Mouse (Mus musculus) embryonic facial prominence, embryonic 12.5 days (tissue): ENCODE results near the gene Rnh1. TPM values are rescaled to one million over a fixed set of nuclear protein-coding genes. Genes with fewer than 3 reads are reported as not detected.

Experiments
- ATAC-seq: fragments of 200-750 bp; cut with Nextera tagmentation; 2 replicates; pipeline ENCODE4 v1.8.0; 2017; ENCODE audit not compliant: insufficient number of reproducible peaks, insufficient read depth, low FRiP score, low TSS enrichment
- H3K27ac ChIP-seq: fragments of 300-500 bp; sonication (generic); 2 replicates; pipeline ENCODE4 v1.5.1; 2016; ENCODE audit warnings: mild to moderate bottlenecking
- H3K27me3 ChIP-seq: fragments of 300-500 bp; sonication (generic); 2 replicates; pipeline ENCODE4 v1.6.1; 2016; ENCODE audit warnings: mild to moderate bottlenecking, moderate library complexity
- H3K36me3 ChIP-seq: fragments of 300-500 bp; sonication (generic); 2 replicates; pipeline ENCODE4 v1.6.1; 2016; ENCODE audit warnings: mild to moderate bottlenecking
- H3K4me1 ChIP-seq: fragments of 300-500 bp; sonication (generic); 2 replicates; pipeline ENCODE4 v1.6.1; 2016
- H3K4me2 ChIP-seq: fragments of 300-500 bp; sonication (generic); replicated peaks from 2 replicates; pipeline ENCODE4 v1.6.1; 2016; ENCODE audit warnings: mild to moderate bottlenecking, moderate library complexity
- H3K4me3 ChIP-seq: fragments of 300-500 bp; sonication (generic); 2 replicates; pipeline ENCODE4 v1.5.1; 2016; ENCODE audit warnings: mild to moderate bottlenecking
- H3K9ac ChIP-seq: fragments of 300-500 bp; sonication (generic); 2 replicates; pipeline ENCODE4 v1.6.1; 2016; ENCODE audit warnings: mild to moderate bottlenecking, moderate library complexity
- H3K9me3 ChIP-seq: fragments of 300-500 bp; sonication (generic); 2 replicates; pipeline ENCODE4 v1.6.1; 2016; ENCODE audit warnings: mild to moderate bottlenecking, moderate library complexity
- WGBS: fragments of 180-500 bp; shearing (Covaris S2); methylation state at CpG from one replicate; pipeline ENCODE4 v1.1.7; 2016; 5-methylcytosine and 5-hydroxymethylcytosine counted together
- polyA plus RNA-seq: library from polyadenylated mRNA; unstranded; fragments of >200 nt; fragmentation: Nextera tagmentation; extraction: Ambion mirVana; gene quantifications from 2 replicates; pipeline ENCODE4 v1.2.1, GENCODE M21; 2016

Gene Rnh1
- polyA plus RNA-seq, 1 experiment from 2014 or later = 87.9 TPM

DNA sequence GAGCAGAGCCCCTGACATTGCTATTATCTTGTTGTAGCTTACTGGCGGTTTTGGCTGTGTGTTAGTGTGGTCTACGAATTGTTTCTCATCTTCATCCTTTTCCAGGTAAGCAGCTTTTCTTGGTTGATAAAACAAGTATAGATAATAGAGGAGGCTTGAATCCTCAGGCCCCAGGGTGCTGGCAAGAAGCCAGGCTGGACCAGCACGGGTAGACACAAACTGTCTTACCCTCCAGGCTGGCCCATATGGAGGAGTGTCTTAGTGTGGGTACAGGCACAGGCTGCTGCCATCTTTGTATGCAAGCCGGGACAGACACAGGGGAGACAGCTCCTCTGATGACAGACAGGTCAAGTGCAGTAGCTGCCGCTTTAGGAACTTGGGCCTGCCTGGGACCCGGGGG, 25.6 kb downstream of the Rnh1 start:
- Histone ChIP-seq H3K4me2 (no peak overlapping the region), H3K36me3 (peaks cover 52% of the 10 kb centered on the region), H3K4me1 (no peaks in the 10 kb centered on the region), H3K4me3 (no peak overlapping the region), H3K27ac (no peak overlapping the region), H3K27me3 (no peaks in the 10 kb centered on the region), H3K9me3 (no peaks in the 10 kb centered on the region), H3K9ac (no peak overlapping the region)
- ATAC-seq = no peak
- 85% methylated on average over 6 of the region's 6 CpGs for WGBS

DNA sequence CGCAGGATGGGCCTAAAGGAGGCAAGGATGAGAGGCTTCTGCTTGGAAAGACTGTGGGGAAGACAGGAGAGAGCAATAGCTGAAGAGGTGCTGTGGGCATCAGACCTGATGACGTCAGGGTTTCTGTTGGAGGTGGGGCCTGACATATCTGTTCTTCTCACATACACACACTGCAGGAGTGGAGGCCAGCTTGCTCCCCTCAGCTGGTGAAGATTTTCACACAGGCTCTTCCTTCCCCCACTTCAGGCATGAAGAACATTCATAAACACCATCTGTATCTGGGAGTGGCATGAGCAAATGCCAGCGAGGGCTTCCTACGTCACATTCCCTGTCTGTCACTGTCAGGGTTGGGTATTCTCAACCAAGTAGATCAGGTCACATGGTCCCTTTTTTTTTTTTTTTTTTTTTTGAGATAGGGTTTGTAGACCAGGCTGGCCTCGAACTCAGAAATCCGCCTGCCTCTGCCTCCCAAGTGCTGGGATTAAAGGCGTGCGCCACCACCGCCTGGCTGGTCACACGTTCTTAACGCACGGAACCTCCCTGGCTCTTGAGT, 26.5 kb downstream of the Rnh1 start:
- no peak for ATAC-seq
- H3K4me1 ChIP-seq = no peaks in the 10 kb centered on the region
- 92% methylated on average over 12 of the region's 12 CpGs for WGBS
- H3K4me3 ChIP-seq = no peak overlapping the region
- peaks cover 42% of the 10 kb centered on the region for H3K36me3 ChIP-seq
- H3K9ac ChIP-seq = no peak overlapping the region
- no peaks in the 10 kb centered on the region for H3K9me3 ChIP-seq
- no peaks in the 10 kb centered on the region for H3K27me3 ChIP-seq
- H3K27ac ChIP-seq = no peak overlapping the region
- H3K4me2 ChIP-seq = no peak overlapping the region

DNA sequence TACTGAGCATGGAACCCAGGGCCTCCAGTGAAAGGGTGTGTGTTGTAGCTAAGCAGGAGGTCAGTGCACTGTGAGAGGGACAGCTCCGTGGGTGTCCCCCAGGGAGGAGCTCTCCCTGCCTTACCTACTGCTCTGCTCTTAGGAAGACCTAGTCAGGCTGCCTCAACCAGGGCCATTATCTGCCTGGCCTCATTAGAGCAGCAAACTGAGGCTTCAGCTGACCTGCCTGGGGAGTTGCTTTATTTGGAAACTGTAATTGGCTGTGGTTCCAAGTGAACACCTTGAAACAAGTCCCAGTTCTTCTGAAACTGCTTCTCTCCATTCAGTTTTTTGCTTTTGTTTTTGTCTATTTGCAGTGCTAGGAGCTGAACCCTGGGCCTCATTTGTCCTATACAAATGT, 27.3 kb downstream of the Rnh1 start:
- no peaks in the 10 kb centered on the region for H3K9me3 ChIP-seq
- ATAC-seq = no peak
- H3K4me3 ChIP-seq = no peak overlapping the region
- H3K36me3 ChIP-seq = peaks cover 38% of the 10 kb centered on the region
- no peaks in the 10 kb centered on the region for H3K4me1 ChIP-seq
- 76% methylated on average over 1 of the region's 1 CpGs for WGBS
- no peak overlapping the region for H3K27ac ChIP-seq
- no peaks in the 10 kb centered on the region for H3K27me3 ChIP-seq
- no peak overlapping the region for H3K4me2 ChIP-seq
- H3K9ac ChIP-seq = no peak overlapping the region

DNA sequence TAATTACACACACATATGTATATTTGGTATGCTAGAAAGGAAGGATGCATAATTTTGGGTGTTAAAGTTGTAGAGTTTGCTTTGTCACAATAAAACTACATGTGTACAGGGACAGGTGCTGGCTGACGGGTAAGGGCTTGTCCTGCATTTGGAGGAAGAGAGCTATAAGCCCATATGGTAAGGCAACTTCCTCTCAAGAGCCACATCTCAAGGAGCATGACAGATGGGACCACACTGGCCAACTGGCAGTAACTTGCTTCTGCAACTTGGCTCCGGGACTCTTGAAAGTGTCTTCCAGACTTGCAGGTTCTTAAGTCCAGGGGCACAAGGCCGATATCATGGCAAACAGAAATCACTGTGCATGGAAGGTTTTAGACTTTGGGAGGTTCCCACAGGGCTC, 28.0 kb downstream of the Rnh1 start:
- WGBS = 95% methylated on average over 3 of the region's 3 CpGs
- no peak for ATAC-seq
- Histone ChIP-seq H3K4me3 (no peak overlapping the region), H3K9ac (no peak overlapping the region), H3K4me2 (no peak overlapping the region), H3K9me3 (no peaks in the 10 kb centered on the region), H3K36me3 (peaks cover 39% of the 10 kb centered on the region), H3K4me1 (no peaks in the 10 kb centered on the region), H3K27me3 (no peaks in the 10 kb centered on the region), H3K27ac (no peak overlapping the region)

DNA sequence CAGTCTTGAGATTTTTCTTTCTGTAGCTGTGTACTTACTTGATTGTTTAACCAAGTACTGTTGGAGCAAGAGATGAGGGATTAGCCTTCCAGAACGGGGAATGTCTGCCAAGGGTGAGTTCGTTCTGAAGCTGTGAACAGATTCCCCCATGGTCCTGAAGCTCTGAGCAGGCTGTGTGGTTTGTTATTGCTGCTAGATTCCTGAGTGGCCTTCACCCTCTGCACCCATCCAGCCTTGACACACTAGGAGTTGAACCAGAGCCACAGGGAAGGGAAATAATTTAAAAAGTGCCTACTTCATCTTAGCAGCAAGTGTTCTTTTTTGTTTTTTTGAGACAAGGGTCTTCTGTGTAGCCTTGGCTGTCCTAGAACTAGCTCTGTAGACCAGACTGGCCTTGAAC, 28.8 kb downstream of the Rnh1 start:
- H3K27ac ChIP-seq = no peak overlapping the region
- H3K9me3 ChIP-seq = no peaks in the 10 kb centered on the region
- no peak overlapping the region for H3K4me3 ChIP-seq
- 81% methylated on average over 2 of the region's 2 CpGs for WGBS
- H3K4me2 ChIP-seq = no peak overlapping the region
- ATAC-seq = no peak
- no peak overlapping the region for H3K9ac ChIP-seq
- no peaks in the 10 kb centered on the region for H3K4me1 ChIP-seq
- H3K36me3 ChIP-seq = peaks cover 43% of the 10 kb centered on the region
- no peaks in the 10 kb centered on the region for H3K27me3 ChIP-seq

DNA sequence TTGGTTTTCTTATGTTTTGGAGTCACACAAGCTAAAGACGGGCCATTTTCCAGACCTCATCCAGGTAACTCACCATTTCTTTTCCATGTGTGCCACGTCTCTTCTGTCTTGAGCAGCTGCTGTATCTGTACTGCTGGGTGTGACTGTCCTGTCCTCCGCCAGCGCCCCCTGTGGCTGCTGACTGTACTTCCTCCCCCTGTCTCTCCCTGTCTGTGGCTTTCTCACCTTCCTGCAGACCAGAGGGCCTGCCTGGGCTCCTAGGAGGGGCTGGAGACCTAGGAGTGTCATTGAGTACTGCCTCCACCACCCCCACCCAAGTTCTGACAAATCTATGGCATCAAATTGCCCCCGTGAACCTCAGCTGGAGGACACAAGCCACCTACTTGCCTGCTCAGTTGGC, 29.5 kb downstream of the Rnh1 start:
- 62% methylated on average over 5 of the region's 5 CpGs for WGBS
- Histone ChIP-seq H3K4me2 (no peak overlapping the region), H3K9me3 (no peaks in the 10 kb centered on the region), H3K4me3 (no peak overlapping the region), H3K4me1 (no peaks in the 10 kb centered on the region), H3K27ac (no peak overlapping the region), H3K9ac (no peak overlapping the region), H3K36me3 (peaks cover 51% of the 10 kb centered on the region), H3K27me3 (no peaks in the 10 kb centered on the region)
- ATAC-seq = no peak

DNA sequence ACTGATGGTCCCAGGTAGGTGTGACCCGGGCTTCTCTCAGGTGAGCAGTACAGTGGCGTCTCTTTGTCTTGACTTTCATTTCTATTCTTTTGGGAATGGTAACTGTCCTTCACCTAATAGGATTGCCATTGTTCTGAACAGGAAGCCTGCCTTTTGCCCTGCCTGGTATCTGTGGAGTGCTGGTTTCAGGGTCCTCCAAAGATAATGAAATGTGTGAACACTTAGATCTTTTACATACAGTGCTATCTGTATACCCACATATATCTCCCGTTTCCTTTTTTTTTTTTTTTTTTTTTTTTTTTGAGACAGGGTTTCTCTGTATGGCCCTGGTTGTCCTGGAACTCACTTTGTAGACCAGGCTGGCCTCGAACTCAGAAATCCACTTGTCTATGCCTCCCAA, 31.3 kb downstream of the Rnh1 start:
- Histone ChIP-seq H3K27me3 (no peaks in the 10 kb centered on the region), H3K4me1 (no peaks in the 10 kb centered on the region), H3K4me3 (no peak overlapping the region), H3K9ac (no peak overlapping the region), H3K27ac (no peak overlapping the region), H3K36me3 (peaks cover 51% of the 10 kb centered on the region), H3K4me2 (no peak overlapping the region), H3K9me3 (no peaks in the 10 kb centered on the region)
- no peak for ATAC-seq
- WGBS = 87% methylated on average over 4 of the region's 4 CpGs

DNA sequence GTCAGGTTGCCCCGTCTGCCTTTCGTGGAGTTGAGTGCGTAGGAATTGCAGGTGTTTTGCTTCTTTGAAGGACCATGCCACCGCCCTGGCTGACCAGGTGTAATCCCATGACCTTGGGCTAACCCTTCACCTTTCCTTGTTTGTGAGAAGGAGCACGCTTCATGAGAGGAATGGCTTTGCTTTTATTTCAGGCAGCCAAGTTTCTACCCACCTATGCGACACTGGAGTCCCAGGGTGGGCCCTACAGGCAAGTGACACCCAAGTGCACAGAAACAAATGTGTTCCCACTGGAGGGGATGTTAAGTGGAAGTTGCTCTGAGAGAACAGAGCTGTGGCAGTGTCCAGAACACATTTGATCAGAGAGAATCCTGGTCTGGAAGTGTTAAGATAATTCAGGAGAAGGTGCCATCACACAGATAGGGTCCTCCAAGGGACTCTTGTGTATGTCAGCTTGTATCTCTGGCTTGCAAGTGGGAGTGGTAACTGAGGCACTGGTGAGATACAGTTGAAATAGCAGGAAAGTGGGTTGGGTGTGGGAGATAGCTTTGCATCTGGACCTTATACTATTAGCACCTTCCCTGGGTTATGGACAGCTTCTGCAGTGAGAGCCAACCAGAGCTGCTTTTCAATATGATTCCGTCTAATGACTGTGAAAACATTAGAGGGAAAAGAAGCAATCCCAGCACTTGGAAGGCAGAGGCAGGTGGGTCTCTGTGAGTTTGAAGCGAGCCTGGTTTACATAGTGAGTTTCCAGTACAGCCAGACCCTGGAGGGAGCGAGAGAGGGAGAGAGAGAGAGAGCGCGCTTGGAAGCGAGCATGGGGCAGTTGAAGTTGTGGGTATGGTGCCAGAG, 40.5 kb downstream of the Rnh1 start:
- Histone ChIP-seq H3K4me3 (peak overlapping the region; percentile 91), H3K27ac (0 out of 2 replicates have a peak overlapping the region, but pooled peaks have one; percentile 72), H3K9me3 (no peaks in the 10 kb centered on the region), H3K36me3 (peaks cover 16% of the 10 kb centered on the region), H3K4me2 (peak overlapping the region; percentile 81), H3K4me1 (peaks cover 14% of the 10 kb centered on the region), H3K27me3 (no peaks in the 10 kb centered on the region), H3K9ac (peak overlapping the region; percentile 92)
- no peak for ATAC-seq
- 56% methylated on average over 12 of the region's 12 CpGs for WGBS

GRCm38 (mm10) chr7:141131024-141131820, 41.4 kb downstream of the Rnh1 start:
- H3K9ac ChIP-seq = peak overlapping the region; percentile 92
- no peaks in the 10 kb centered on the region for H3K27me3 ChIP-seq
- peak overlapping the region; percentile 81 for H3K4me2 ChIP-seq
- peaks cover 7% of the 10 kb centered on the region for H3K36me3 ChIP-seq
- H3K27ac ChIP-seq = peak overlapping the region; percentile 72
- peak overlapping the region; percentile 91 for H3K4me3 ChIP-seq
- H3K9me3 ChIP-seq = no peaks in the 10 kb centered on the region
- peaks cover 14% of the 10 kb centered on the region for H3K4me1 ChIP-seq
- under 1% methylated on average over 59 of the region's 59 CpGs for WGBS
- peak; percentile 97 for ATAC-seq

- H3K4me3 ChIP-seq = peak overlapping the region; percentile 53
- peak overlapping the region; percentile 53 for H3K4me2 ChIP-seq
- H3K9ac ChIP-seq = peak overlapping the region; percentile 41
- peak overlapping the region; percentile 73 for H3K27ac ChIP-seq
- peak; percentile 30; the same call in 1 of the 2 replicates for ATAC-seq
- 2% methylated on average over 15 of the region's 15 CpGs for whole genome bisulfite sequencing
- H3K9me3 ChIP-seq = no peaks in the 10 kb centered on the region
- 0 out of 2 replicates have a peak, but pooled peaks cover 3% of the 10 kb centered on the region for H3K4me1 ChIP-seq
- H3K36me3 ChIP-seq = no peaks in the 10 kb centered on the region
- no peaks in the 10 kb centered on the region for H3K27me3 ChIP-seq
Measured at GRCm38 (mm10) chr7:141123517-141123856, 49.2 kb downstream of the Rnh1 start.

- Histone ChIP-seq H3K36me3 (no peaks in the 10 kb centered on the region), H3K27ac (peak overlapping the region; percentile 73), H3K9me3 (no peaks in the 10 kb centered on the region), H3K4me2 (peak overlapping the region; percentile 53), H3K4me3 (peak overlapping the region; percentile 53), H3K4me1 (0 out of 2 replicates have a peak, but pooled peaks cover 3% of the 10 kb centered on the region), H3K27me3 (peaks cover 5% of the 10 kb centered on the region; the same call in 1 of the 2 replicates), H3K9ac (peak overlapping the region; percentile 41)
- ATAC-seq = peak; percentile 97
- WGBS = 2% methylated on average over 29 of the region's 29 CpGs
Measured at GRCm38 (mm10) chr7:141122689-141123516, 49.8 kb downstream of the Rnh1 start.
